Mouse (Mus musculus) cerebellum, postnatal 25 days (tissue): ENCODE results near the gene Ctso.

Source experiments
- DNase-seq, 2 experiments: peaks; one replicate each; pipeline ENCODE4 v3.0.0; 2021; ENCODE audit warnings: mixed read lengths in 2 of 2

Gene Ctso

GRCm38 (mm10) chr3:81957484-81957883, 25.1 kb downstream of the Ctso start:
- DNase-seq = no peak

GRCm38 (mm10) chr3:81961336-81961735, 28.9 kb downstream of the Ctso start:
- DNase-seq = no peak

GRCm38 (mm10) chr3:81963768-81964167, 31.4 kb downstream of the Ctso start:
- DNase-seq = peak; percentile 20 to 45

GRCm38 (mm10) chr3:81964596-81964995, 32.2 kb downstream of the Ctso start:
- peak; percentile 55 to 65 for DNase-seq

- DNase-seq = no peak
Measured at GRCm38 (mm10) chr3:81975607-81976006, 43.2 kb downstream of the Ctso start.

- DNase-seq = no peak
Measured at GRCm38 (mm10) chr3:81976102-81976501, 43.7 kb downstream of the Ctso start, which contains the start of gene Tdo2. Gene Tdo2, minus strand, starts transcription at chr3:81976202.

- no peak for DNase-seq
Measured at GRCm38 (mm10) chr3:81981576-81981975, 49.2 kb downstream of the Ctso start.

GRCm38 (mm10) chr3:81981990-81982389, 49.6 kb downstream of the Ctso start, which contains the start of gene Asic5:
Gene Asic5, plus strand, starts transcription at chr3:81982290.
- no peak for DNase-seq

- DNase-seq = no peak
Measured at GRCm38 (mm10) chr3:81983120-81983895, 50.9 kb downstream of the Ctso start.

GRCm38 (mm10) chr3:81985100-81985499, 52.7 kb downstream of the Ctso start:
- no peak for DNase-seq

GRCm38 (mm10) chr3:81986103-81986502, 53.7 kb downstream of the Ctso start:
- DNase-seq = no peak

GRCm38 (mm10) chr3:81987628-81988027, 55.2 kb downstream of the Ctso start:
- no peak for DNase-seq

GRCm38 (mm10) chr3:81989692-81990141, 57.3 kb downstream of the Ctso start:
- DNase-seq = no peak

- DNase-seq = no peak
Measured at GRCm38 (mm10) chr3:81990531-81990930, 58.1 kb downstream of the Ctso start.

GRCm38 (mm10) chr3:81995371-81995770, 63.0 kb downstream of the Ctso start:
- no peak for DNase-seq

- peak; percentile 14 to 59 for DNase-seq
Measured at GRCm38 (mm10) chr3:81995988-81996387, 63.6 kb downstream of the Ctso start.
